Mouse (Mus musculus) layer of hippocampus, postnatal 10 days (tissue): Measurements from ENCODE around the gene Atp6v1a. TPM values are rescaled to one million over a fixed set of nuclear protein-coding genes. Genes with fewer than 3 reads are reported as not detected.

ENCODE experiments used
- DNase-seq, 2 experiments: peaks; one replicate each; pipeline ENCODE4 v3.0.0; 2021; ENCODE audit warnings: low spot score in 2 of 2
- total RNA-seq, 2 experiments: library from RNA; stranded (reverse); gene quantifications; 2 replicates each; pipeline ENCODE4 v1.2.3; 2021

Atp6v1a gene
- total RNA-seq, 2 experiments from 2014 or later = 360 to 444 TPM

GRCm38 (mm10) chr16:44063025-44063894 is 76.2 kb downstream of the Atp6v1a start, which contains the start of gene Gramd1c:
Gene Gramd1c, minus strand, starts transcription at chr16:44063345.
- peak; percentile 71 to 78 for DNase-seq

- DNase-seq = no peak
These were observed 78.2 kb downstream of the Atp6v1a start for GRCm38 (mm10) chr16:44061341-44061740.

- no peak for DNase-seq
These were observed 78.8 kb downstream of the Atp6v1a start for GRCm38 (mm10) chr16:44060604-44061286.

GRCm38 (mm10) chr16:44058745-44059144 is 80.8 kb downstream of the Atp6v1a start:
- peak; percentile 87 to 88 for DNase-seq

- DNase-seq = no peak
These were observed 83.7 kb downstream of the Atp6v1a start for GRCm38 (mm10) chr16:44055766-44056165.

GRCm38 (mm10) chr16:44053265-44053664 is 86.2 kb downstream of the Atp6v1a start:
- no peak for DNase-seq

GRCm38 (mm10) chr16:44052390-44052789 is 87.1 kb downstream of the Atp6v1a start:
- no peak for DNase-seq

GRCm38 (mm10) chr16:44050139-44050538 is 89.4 kb downstream of the Atp6v1a start:
- DNase-seq = no peak

- no peak for DNase-seq
These were observed 100.4 kb downstream of the Atp6v1a start for GRCm38 (mm10) chr16:44039112-44039511.

Other genes starting within 250 kb of the Atp6v1a start
- gene Ccdc191, start 249.9 kb downstream of the Atp6v1a start, total RNA-seq = 1 to 10 TPM; 5.2 to 9.2 TPM
- gene Qtrt2, start 212.9 kb downstream of the Atp6v1a start, total RNA-seq = 10 to 100 TPM; 35.0 to 38.1 TPM
- 10 to 100 TPM; 45.4 to 50.5 TPM for gene Zdhhc23, start 159.9 kb downstream of the Atp6v1a start, total RNA-seq
- gene Gramd1c, start 76.4 kb downstream of the Atp6v1a start, total RNA-seq = 1 to 10 TPM; 5.8 to 6.2 TPM
- 10 to 100 TPM; 53.4 to 54.8 TPM for gene Naa50, start 125 bp upstream of the Atp6v1a start, total RNA-seq
- 10 to 100 TPM; 33.2 to 35.1 TPM for gene Usf3, start 33.5 kb upstream of the Atp6v1a start, total RNA-seq
- 10 to 100 TPM; 28.7 to 32.3 TPM for gene Sidt1, start 193.5 kb upstream of the Atp6v1a start, total RNA-seq
- gene Spice1, start 207.4 kb upstream of the Atp6v1a start, total RNA-seq = 10 to 100 TPM; 11.4 to 13.7 TPM